Mouse (Mus musculus): ENCODE measurements at regions not wholly inside any gene's neighbourhood (a gene's known extent, or its start where the extent isn't known, plus 50 kb on each side); places are given as distances from the start of the nearest gene placed in this dataset.

- Histone ChIP-seq H3K4me3 (ENCODE audit: low read depth, low read length) (no peak overlapping the region), H3K4me1 (ENCODE audit: control insufficient read depth, insufficient read depth, low read length) (0 out of 2 replicates have a peak, but pooled peaks cover 6% of the 10 kb centered on the region), H3K9me3 (ENCODE audit: control insufficient read depth, low read length) (no peaks in the 10 kb centered on the region), H3K36me3 (ENCODE audit: control insufficient read depth, insufficient read depth, low read length) (no peaks in the 10 kb centered on the region), H3K27me3 (ENCODE audit: control insufficient read depth, insufficient read depth, low read length) (no peaks in the 10 kb centered on the region), H3K4me2 (ENCODE audit: low read depth, low read length) (no peak overlapping the region), H3K9ac (replicated peaks; ENCODE audit: low read depth, low read length) (no peak overlapping the region), H3K27ac (ENCODE audit: low read depth, low read length) (peak overlapping the region; percentile 40; the same call in 1 of the 2 replicates)
- ATAC-seq (ENCODE audit: low read depth) = peak; percentile 87; the same call in 1 of the 2 replicates
- WGBS = 26% methylated on average over 4 of the region's 4 CpGs
Observed at GRCm38 (mm10) chr10:9569277-9569676, 105.7 kb downstream of the Samd5 start.

- no peaks in the 10 kb centered on the region for H3K27me3 ChIP-seq (ENCODE audit: control insufficient read depth, insufficient read depth, low read length)
- no peak overlapping the region for H3K9ac ChIP-seq (replicated peaks; ENCODE audit: low read depth, low read length)
- H3K9me3 ChIP-seq (ENCODE audit: control insufficient read depth, low read length) = no peaks in the 10 kb centered on the region
- H3K27ac ChIP-seq (ENCODE audit: low read depth, low read length) = no peak overlapping the region
- no peak overlapping the region for H3K4me3 ChIP-seq (ENCODE audit: low read depth, low read length)
- no peaks in the 10 kb centered on the region for H3K36me3 ChIP-seq (ENCODE audit: control insufficient read depth, insufficient read depth, low read length)
- H3K4me1 ChIP-seq (ENCODE audit: control insufficient read depth, insufficient read depth, low read length) = no peaks in the 10 kb centered on the region
- no peak for ATAC-seq (ENCODE audit: low read depth)
- H3K4me2 ChIP-seq (ENCODE audit: low read depth, low read length) = no peak overlapping the region
- 19% methylated on average over 4 of the region's 4 CpGs for WGBS
Observed at GRCm38 (mm10) chr10:9557517-9558065, 117.4 kb downstream of the Samd5 start.

GRCm38 (mm10) chr10:9557092-9557491, 117.9 kb downstream of the Samd5 start:
- Histone ChIP-seq H3K36me3 (ENCODE audit: control insufficient read depth, insufficient read depth, low read length) (no peaks in the 10 kb centered on the region), H3K9ac (replicated peaks; ENCODE audit: low read depth, low read length) (no peak overlapping the region), H3K4me2 (ENCODE audit: low read depth, low read length) (no peak overlapping the region), H3K9me3 (ENCODE audit: control insufficient read depth, low read length) (no peaks in the 10 kb centered on the region), H3K27ac (ENCODE audit: low read depth, low read length) (no peak overlapping the region), H3K4me3 (ENCODE audit: low read depth, low read length) (no peak overlapping the region), H3K4me1 (ENCODE audit: control insufficient read depth, insufficient read depth, low read length) (no peaks in the 10 kb centered on the region), H3K27me3 (ENCODE audit: control insufficient read depth, insufficient read depth, low read length) (no peaks in the 10 kb centered on the region)
- no peak for ATAC-seq (ENCODE audit: low read depth)
- WGBS = 27% methylated on average over 1 of the region's 1 CpGs

GRCm38 (mm10) chr10:9553946-9554345, 121.1 kb downstream of the Samd5 start:
- WGBS = 23% methylated on average over 3 of the region's 3 CpGs
- Histone ChIP-seq H3K9me3 (ENCODE audit: control insufficient read depth, low read length) (no peaks in the 10 kb centered on the region), H3K4me1 (ENCODE audit: control insufficient read depth, insufficient read depth, low read length) (no peaks in the 10 kb centered on the region), H3K36me3 (ENCODE audit: control insufficient read depth, insufficient read depth, low read length) (no peaks in the 10 kb centered on the region), H3K27me3 (ENCODE audit: control insufficient read depth, insufficient read depth, low read length) (no peaks in the 10 kb centered on the region), H3K27ac (ENCODE audit: low read depth, low read length) (no peak overlapping the region), H3K9ac (replicated peaks; ENCODE audit: low read depth, low read length) (no peak overlapping the region), H3K4me3 (ENCODE audit: low read depth, low read length) (no peak overlapping the region), H3K4me2 (ENCODE audit: low read depth, low read length) (no peak overlapping the region)
- no peak for ATAC-seq (ENCODE audit: low read depth)

GRCm38 (mm10) chr10:9549913-9550709, 124.9 kb downstream of the Samd5 start:
- WGBS = 77% methylated on average over 10 of the region's 10 CpGs

GRCm38 (mm10) chr10:9545807-9546206, 129.2 kb downstream of the Samd5 start:
- 56% methylated on average over 6 of the region's 6 CpGs for WGBS
- Histone ChIP-seq H3K9me3 (ENCODE audit: control insufficient read depth, low read length) (no peaks in the 10 kb centered on the region), H3K9ac (replicated peaks; ENCODE audit: low read depth, low read length) (no peak overlapping the region), H3K4me1 (ENCODE audit: control insufficient read depth, insufficient read depth, low read length) (no peaks in the 10 kb centered on the region), H3K4me2 (ENCODE audit: low read depth, low read length) (no peak overlapping the region), H3K4me3 (ENCODE audit: low read depth, low read length) (no peak overlapping the region), H3K27me3 (ENCODE audit: control insufficient read depth, insufficient read depth, low read length) (no peaks in the 10 kb centered on the region), H3K27ac (ENCODE audit: low read depth, low read length) (no peak overlapping the region), H3K36me3 (ENCODE audit: control insufficient read depth, insufficient read depth, low read length) (no peaks in the 10 kb centered on the region)
- no peak for ATAC-seq (ENCODE audit: low read depth)

More at GRCm38 (mm10) chr10:9549913-9550709, 124.9 kb downstream of the Samd5 start:
- Histone ChIP-seq H3K4me2 (ENCODE audit: low read depth, low read length) (no peak overlapping the region), H3K27me3 (ENCODE audit: control insufficient read depth, insufficient read depth, low read length) (no peaks in the 10 kb centered on the region), H3K36me3 (ENCODE audit: control insufficient read depth, insufficient read depth, low read length) (no peaks in the 10 kb centered on the region), H3K27ac (ENCODE audit: low read depth, low read length) (no peak overlapping the region), H3K9ac (replicated peaks; ENCODE audit: low read depth, low read length) (no peak overlapping the region), H3K4me1 (ENCODE audit: control insufficient read depth, insufficient read depth, low read length) (no peaks in the 10 kb centered on the region), H3K4me3 (ENCODE audit: low read depth, low read length) (no peak overlapping the region), H3K9me3 (ENCODE audit: control insufficient read depth, low read length) (no peaks in the 10 kb centered on the region)
- ATAC-seq (ENCODE audit: low read depth) = no peak

GRCm38 (mm10) chr10:9544041-9544786, 130.8 kb downstream of the Samd5 start:
- 71% methylated on average over 4 of the region's 4 CpGs for whole genome bisulfite sequencing
- ATAC-seq (ENCODE audit: low read depth) = no peak
- H3K4me3 ChIP-seq (ENCODE audit: low read depth, low read length) = no peak overlapping the region
- H3K27ac ChIP-seq (ENCODE audit: low read depth, low read length) = no peak overlapping the region
- no peaks in the 10 kb centered on the region for H3K9me3 ChIP-seq (ENCODE audit: control insufficient read depth, low read length)
- no peaks in the 10 kb centered on the region for H3K4me1 ChIP-seq (ENCODE audit: control insufficient read depth, insufficient read depth, low read length)
- no peaks in the 10 kb centered on the region for H3K36me3 ChIP-seq (ENCODE audit: control insufficient read depth, insufficient read depth, low read length)
- H3K4me2 ChIP-seq (ENCODE audit: low read depth, low read length) = no peak overlapping the region
- no peak overlapping the region for H3K9ac ChIP-seq (replicated peaks; ENCODE audit: low read depth, low read length)
- no peaks in the 10 kb centered on the region for H3K27me3 ChIP-seq (ENCODE audit: control insufficient read depth, insufficient read depth, low read length)

GRCm38 (mm10) chr10:9541579-9541978, 133.4 kb downstream of the Samd5 start:
- Histone ChIP-seq H3K27me3 (ENCODE audit: control insufficient read depth, insufficient read depth, low read length) (no peaks in the 10 kb centered on the region), H3K9me3 (ENCODE audit: control insufficient read depth, low read length) (no peaks in the 10 kb centered on the region), H3K36me3 (ENCODE audit: control insufficient read depth, insufficient read depth, low read length) (no peaks in the 10 kb centered on the region), H3K27ac (ENCODE audit: low read depth, low read length) (no peak overlapping the region), H3K9ac (replicated peaks; ENCODE audit: low read depth, low read length) (no peak overlapping the region), H3K4me3 (ENCODE audit: low read depth, low read length) (no peak overlapping the region), H3K4me2 (ENCODE audit: low read depth, low read length) (no peak overlapping the region), H3K4me1 (ENCODE audit: control insufficient read depth, insufficient read depth, low read length) (no peaks in the 10 kb centered on the region)
- WGBS = 84% methylated on average over 1 of the region's 1 CpGs
- no peak for ATAC-seq (ENCODE audit: low read depth)

GRCm38 (mm10) chr10:9537686-9538085, 137.3 kb downstream of the Samd5 start:
- Histone ChIP-seq H3K9me3 (ENCODE audit: control insufficient read depth, low read length) (no peaks in the 10 kb centered on the region), H3K9ac (replicated peaks; ENCODE audit: low read depth, low read length) (no peak overlapping the region), H3K27me3 (ENCODE audit: control insufficient read depth, insufficient read depth, low read length) (no peaks in the 10 kb centered on the region), H3K4me2 (ENCODE audit: low read depth, low read length) (no peak overlapping the region), H3K4me3 (ENCODE audit: low read depth, low read length) (no peak overlapping the region), H3K27ac (ENCODE audit: low read depth, low read length) (no peak overlapping the region), H3K36me3 (ENCODE audit: control insufficient read depth, insufficient read depth, low read length) (no peaks in the 10 kb centered on the region), H3K4me1 (ENCODE audit: control insufficient read depth, insufficient read depth, low read length) (no peaks in the 10 kb centered on the region)
- WGBS = 82% methylated on average over 3 of the region's 3 CpGs
- ATAC-seq (ENCODE audit: low read depth) = 0 out of 2 replicates have a peak, but pooled peaks have one; percentile 14

Measured in neural tube, embryonic 14.5 days (tissue).